Mouse (Mus musculus) Patski (cell line): ENCODE measurements around the gene Olfr905. TPM values are rescaled to one million over a fixed set of nuclear protein-coding genes. Genes with fewer than 3 reads are reported as not detected.

Experiments
- ATAC-seq: fragments of 100-300 bp; one replicate; pipeline ENCODE4 v1.8.0; 2021
- CTCF ChIA-PET: fragments of 350-600 bp; sonication (Branson Sonifier 250); formaldehyde crosslinking; loops from one replicate; lab custom pipeline; 2022; ENCODE audit warnings: inconsistent platforms; lab: Charles Lee
- POLR2A ChIA-PET: fragments of 350-600 bp; sonication (Branson Sonifier 250); formaldehyde crosslinking; loops from one replicate; lab custom pipeline; 2022; ENCODE audit warnings: antibody characterized with exemption, inconsistent platforms; lab: Charles Lee
- DNase-seq: peaks from one replicate; pipeline ENCODE4 v3.0.0-alpha.2; 2011; ENCODE audit warnings: low read depth, low spot score
- H3K27me3 ChIP-seq: fragments of 371-371 bp; one replicate; pipeline ENCODE4 v1.5.1; 2021
- CTCF ChIP-seq: fragments of 100-300 bp; IDR thresholded peaks from one replicate; pipeline ENCODE4 v1.5.1; 2021
- in situ Hi-C: fragments of 300-500 bp; cut with MboI; formaldehyde crosslinking; loops from 3 replicates; pipeline ENCODE4 v1.11.1; 2018; ENCODE audit warnings: low pct_unique_long_range_greater_than_20kb, mixed read lengths
- polyA plus RNA-seq: library from polyadenylated mRNA; unstranded; gene quantifications from one replicate; pipeline ENCODE4 v1.2.3, GENCODE M21; 2021

Gene Olfr905
- polyA plus RNA-seq = 0.05 TPM

DNA sequence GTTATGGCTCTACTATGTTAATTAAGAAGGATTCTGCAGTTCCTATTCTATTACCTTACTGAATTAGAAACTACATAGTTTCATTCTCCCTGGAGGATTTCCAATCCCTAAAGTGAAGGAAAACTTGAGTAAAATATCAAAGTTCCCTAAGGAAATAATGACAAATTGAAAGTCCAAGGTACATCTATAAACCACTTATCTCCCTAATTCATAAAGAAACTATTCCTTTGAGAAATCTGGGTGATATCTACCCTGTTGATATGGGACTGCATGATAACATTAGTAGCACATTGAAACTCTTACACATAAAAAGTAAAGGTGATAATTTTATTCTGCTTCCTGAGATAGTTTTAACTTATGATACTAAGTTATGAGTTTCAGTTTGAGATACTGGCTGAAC is at the start of gene Olfr905:
TSS of gene Olfr905 (plus strand) at position 301 of the 400 bp plus-strand sequence.
- TF ChIP-seq CTCF = no peak
- in situ Hi-C loops = no loop called here
- DNase-seq (no peak), ATAC-seq (no peak)
- H3K27me3 ChIP-seq = no peaks in the 10 kb centered on the region
- ChIA-PET CTCF (no interaction called here), POLR2A (no interaction called here)

DNA sequence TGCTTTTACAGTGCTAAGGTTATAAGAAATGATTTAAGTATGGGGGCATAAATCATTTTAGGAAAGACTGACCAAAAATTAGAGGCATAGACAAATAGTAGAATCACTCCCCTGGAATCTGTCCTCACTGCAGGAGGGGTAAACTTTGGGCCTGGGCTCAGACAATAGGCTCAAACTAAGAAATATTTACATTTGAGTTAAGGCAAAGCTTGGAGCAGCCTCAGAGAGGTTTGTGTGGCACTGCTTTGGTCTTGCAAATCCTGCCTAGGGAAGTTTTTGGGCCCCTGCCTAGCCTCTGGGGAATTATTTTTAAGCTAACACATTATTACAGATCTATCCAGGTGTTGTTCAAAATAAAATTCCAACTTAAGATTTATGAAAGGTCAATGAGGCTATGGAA is 47.1 kb upstream of the Olfr905 start:
- no peaks in the 10 kb centered on the region for H3K27me3 ChIP-seq
- ChIA-PET CTCF (no interaction called here), POLR2A (no interaction called here)
- ATAC-seq = no peak
- DNase-seq = no peak
- in situ Hi-C loops = no loop called here
- no peak for TF ChIP-seq CTCF

DNA sequence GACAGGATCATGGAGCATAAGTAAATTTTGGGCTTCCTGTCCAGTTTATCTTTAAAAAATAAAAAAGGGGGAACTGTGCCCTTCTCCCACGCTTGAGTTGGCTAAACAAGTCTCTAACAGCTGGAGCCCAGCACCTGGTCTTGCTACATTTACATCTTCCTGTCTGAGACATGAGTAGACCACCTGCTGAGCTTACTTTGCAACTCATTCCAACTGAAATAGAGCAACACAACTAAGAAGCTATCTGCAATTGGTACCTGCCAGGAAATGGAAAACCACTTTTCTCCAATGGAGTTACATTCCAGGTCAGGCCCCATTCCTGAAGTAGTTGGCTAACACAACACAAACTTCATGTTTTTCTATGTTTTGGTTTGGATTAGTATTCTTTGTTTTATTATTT is 43.9 kb upstream of the Olfr905 start:
- TF ChIP-seq CTCF = no peak
- DNase-seq (no peak), ATAC-seq (no peak)
- ChIA-PET POLR2A (no interaction called here), CTCF (no interaction called here)
- no peaks in the 10 kb centered on the region for H3K27me3 ChIP-seq
- in situ Hi-C loops = no loop called here

DNA sequence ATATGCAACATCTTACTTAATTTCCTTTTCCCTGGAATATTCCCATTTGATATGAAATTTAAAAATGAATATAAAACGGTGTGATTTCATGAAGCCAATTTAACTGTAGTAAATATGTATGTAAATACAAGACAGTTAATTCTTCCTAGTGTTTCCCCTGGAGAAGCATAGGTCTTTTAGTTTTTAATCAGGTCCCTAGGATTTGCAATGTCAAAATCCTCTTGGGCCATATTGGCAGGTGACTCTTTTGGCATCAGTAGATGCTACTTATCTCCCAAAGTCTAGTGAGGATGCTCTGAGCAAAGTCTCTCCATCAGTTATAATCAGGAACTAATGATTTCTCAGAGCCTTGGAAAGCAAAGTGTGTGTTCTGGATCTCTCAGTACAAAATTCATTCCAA is 41.8 kb upstream of the Olfr905 start, which contains the start of gene Olfr901:
TSS of gene Olfr901 (plus strand) at position 301 of the 400 bp plus-strand sequence.
- no peak for TF ChIP-seq CTCF
- ChIA-PET CTCF (no interaction called here), POLR2A (no interaction called here)
- DNase-seq = no peak
- in situ Hi-C loops = no loop called here
- no peaks in the 10 kb centered on the region for H3K27me3 ChIP-seq
- no peak for ATAC-seq

DNA sequence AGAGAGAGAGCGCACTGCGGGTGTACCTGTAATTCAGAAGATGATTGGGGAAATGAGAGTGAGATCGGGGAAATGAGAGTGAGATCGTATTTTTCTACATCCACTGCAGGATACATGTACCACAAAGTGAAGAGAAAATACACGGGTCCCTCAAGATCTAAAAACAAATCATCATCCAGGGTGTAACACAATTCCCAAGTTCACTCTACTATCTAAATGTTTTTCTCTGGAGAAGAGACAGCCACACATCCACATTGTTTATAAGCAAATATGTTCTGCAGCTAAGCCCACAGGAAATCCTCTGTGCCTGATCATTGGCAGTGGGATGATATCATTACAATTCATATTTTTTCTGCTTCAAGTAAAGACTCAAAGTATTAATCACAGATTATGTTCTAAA is 23.6 kb upstream of the Olfr905 start, which contains the start of gene Olfr902:
TSS of gene Olfr902 (plus strand) at position 301 of the 400 bp plus-strand sequence.
- CTCF ChIA-PET = no interaction called here
- POLR2A ChIA-PET = no interaction called here
- no peak for ATAC-seq

DNA sequence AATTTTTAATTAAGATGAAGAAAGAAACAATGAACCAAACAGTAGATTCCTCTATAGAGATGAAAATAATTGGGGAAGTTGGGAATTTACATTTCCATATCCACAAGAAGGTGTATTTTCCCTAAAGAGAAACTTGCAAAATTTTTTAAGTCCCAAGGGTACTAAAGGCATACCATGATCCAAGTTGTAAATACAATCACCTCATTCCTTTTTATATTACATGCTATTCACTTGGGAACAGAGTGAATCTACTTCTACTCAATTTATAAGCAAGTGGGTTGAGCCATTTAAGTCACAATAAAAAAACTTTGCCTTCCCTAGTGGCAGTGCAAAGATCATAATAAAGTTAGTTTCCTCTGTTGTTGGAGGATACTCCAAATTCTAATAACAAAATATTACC is 8.1 kb upstream of the Olfr905 start, which contains the start of gene Olfr904:
TSS of gene Olfr904 (plus strand) at position 301 of the 400 bp plus-strand sequence.
- in situ Hi-C loops = no loop called here
- no peak for DNase-seq
- H3K27me3 ChIP-seq = no peaks in the 10 kb centered on the region
- CTCF ChIA-PET = no interaction called here
- no peak for ATAC-seq
- no peak for TF ChIP-seq CTCF
- POLR2A ChIA-PET = interaction anchor here (0.6 kb wide), 1 partner anchor 378 kb away, joined by 3 read pairs; no protein-coding TSS in a partner anchor

More for the DNA sequence above, 23.6 kb upstream of the Olfr905 start, which contains the start of gene Olfr902:
- in situ Hi-C loops = no loop called here
- no peaks in the 10 kb centered on the region for H3K27me3 ChIP-seq
- TF ChIP-seq CTCF = no peak
- DNase-seq = no peak

DNA sequence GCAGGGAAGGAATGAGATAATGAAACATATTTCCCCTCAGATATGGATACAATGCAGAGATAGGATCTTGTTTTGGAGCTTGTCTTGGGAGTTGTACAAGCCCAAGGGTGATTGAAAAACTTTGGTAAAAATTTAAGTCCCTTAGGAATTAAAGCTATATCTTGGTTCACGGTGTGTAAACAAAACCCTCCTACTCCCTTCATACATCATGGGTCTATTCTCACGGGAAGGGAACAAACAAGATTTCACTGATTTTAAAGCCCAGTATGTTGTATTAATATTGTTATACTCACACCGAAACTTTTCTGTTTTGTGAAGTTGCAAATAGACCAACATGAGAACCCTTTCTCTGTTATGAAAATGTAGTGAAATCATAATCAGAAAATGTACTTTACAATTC is 15.9 kb downstream of the Olfr905 start, which contains the start of gene Olfr906:
TSS of gene Olfr906 (plus strand) at position 301 of the 400 bp plus-strand sequence.
- ATAC-seq (no peak), DNase-seq (no peak)
- ChIA-PET CTCF (no interaction called here), POLR2A (no interaction called here)
- TF ChIP-seq CTCF = no peak
- no peaks in the 10 kb centered on the region for H3K27me3 ChIP-seq
- in situ Hi-C loops = no loop called here

DNA sequence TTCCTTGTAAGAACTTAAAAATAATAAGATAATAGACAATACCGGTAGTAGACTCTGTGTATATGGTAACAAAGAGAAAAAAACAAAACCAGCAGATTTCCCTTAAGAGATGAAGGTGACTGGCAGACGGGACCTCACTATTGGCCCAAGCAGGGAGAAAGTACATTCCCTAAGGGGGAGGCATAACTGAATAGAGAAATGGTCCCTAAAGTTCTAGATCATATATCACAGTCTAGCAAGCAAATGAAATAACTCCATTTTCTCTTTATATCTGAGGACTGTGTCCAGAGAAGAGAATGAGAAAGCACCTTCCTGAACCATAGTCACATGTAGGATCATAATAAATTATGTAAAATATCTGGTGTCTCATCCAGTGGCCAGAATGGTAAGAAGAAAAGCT is 24.6 kb downstream of the Olfr905 start, which contains the start of gene Olfr907:
TSS of gene Olfr907 (plus strand) at position 301 of the 400 bp plus-strand sequence.
- ChIA-PET CTCF (no interaction called here), POLR2A (no interaction called here)
- no peak for TF ChIP-seq CTCF
- ATAC-seq = no peak
- DNase-seq = no peak
- H3K27me3 ChIP-seq = no peaks in the 10 kb centered on the region
- in situ Hi-C loops = no loop called here

DNA sequence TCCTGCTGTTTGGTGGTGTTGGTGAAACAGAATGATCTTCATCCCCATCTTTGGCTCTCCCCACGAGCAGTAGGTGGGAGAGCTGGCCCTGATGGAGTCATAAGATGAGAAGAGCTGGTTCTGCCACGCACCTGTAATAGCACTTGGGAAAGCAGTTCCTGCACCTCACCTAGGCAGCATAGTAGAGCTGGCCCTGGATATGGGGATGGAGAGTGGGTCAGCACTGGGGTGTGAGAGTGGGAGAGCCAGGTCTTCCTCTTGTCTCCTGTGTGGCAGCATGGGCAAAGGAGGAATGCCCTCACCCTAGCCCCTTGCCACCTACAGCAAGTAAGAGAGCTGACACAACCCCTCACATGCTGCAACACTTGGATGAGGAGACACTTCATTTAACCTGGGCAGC is 41.4 kb downstream of the Olfr905 start:
- in situ Hi-C loops = no loop called here
- no peaks in the 10 kb centered on the region for H3K27me3 ChIP-seq
- DNase-seq (no peak), ATAC-seq (no peak)
- TF ChIP-seq CTCF = no peak
- ChIA-PET POLR2A (no interaction called here), CTCF (interaction anchor here (1.3 kb wide), 1 partner anchor 12 kb away, joined by 3 read pairs; no protein-coding TSS in a partner anchor)

DNA sequence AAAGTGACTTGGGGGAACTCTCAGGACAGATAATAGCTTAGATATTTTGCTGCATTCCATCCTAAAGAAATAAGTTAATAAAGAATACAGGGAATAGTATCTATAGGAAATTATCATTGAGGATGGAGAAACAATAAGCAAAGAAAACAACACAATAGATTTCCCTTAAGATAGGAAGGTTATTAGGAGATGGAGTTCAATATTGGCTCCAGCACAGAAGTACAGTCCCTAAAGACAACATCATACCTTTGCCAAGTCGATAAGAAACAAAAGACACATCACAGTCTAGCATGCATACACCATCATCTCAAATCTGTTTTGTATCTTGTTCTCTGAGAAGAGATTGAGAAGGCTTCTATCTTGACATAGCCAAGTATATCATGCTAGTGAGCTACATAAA is 50.4 kb downstream of the Olfr905 start, which contains the start of gene Olfr911-ps1:
TSS of gene Olfr911-ps1 (plus strand) at position 301 of the 400 bp plus-strand sequence.
- H3K27me3 ChIP-seq = no peaks in the 10 kb centered on the region
- CTCF ChIA-PET = no interaction called here
- TF ChIP-seq CTCF = no peak
- in situ Hi-C loops = no loop called here
- ATAC-seq (no peak), DNase-seq (no peak)
- POLR2A ChIA-PET = no interaction called here

Other genes with a start within 250 kb of the Olfr905 start
- not detected for gene Olfr143, start 218.3 kb upstream of the Olfr905 start, polyA plus RNA-seq
- gene Olfr895, start 203.3 kb upstream of the Olfr905 start, polyA plus RNA-seq = not detected
- gene Olfr896-ps1, start 180.0 kb upstream of the Olfr905 start, polyA plus RNA-seq = not detected
- not detected for gene Olfr25, start 142.0 kb upstream of the Olfr905 start, polyA plus RNA-seq
- gene Olfr898, start 122.7 kb upstream of the Olfr905 start, polyA plus RNA-seq = not detected
- not detected for gene Olfr250, start 104.2 kb upstream of the Olfr905 start, polyA plus RNA-seq
- gene Olfr251, start 94.0 kb upstream of the Olfr905 start, polyA plus RNA-seq = not detected
- gene Olfr147, start 69.4 kb upstream of the Olfr905 start, polyA plus RNA-seq = not detected
- gene Olfr901, start 41.7 kb upstream of the Olfr905 start, polyA plus RNA-seq = not detected
- not detected for gene Olfr902, start 23.5 kb upstream of the Olfr905 start, polyA plus RNA-seq
- not detected for gene Olfr904, start 8.0 kb upstream of the Olfr905 start, polyA plus RNA-seq
- not detected for gene Olfr906, start 16.0 kb downstream of the Olfr905 start, polyA plus RNA-seq
- gene Olfr907, start 24.7 kb downstream of the Olfr905 start, polyA plus RNA-seq = not detected
- gene Olfr911-ps1, start 50.5 kb downstream of the Olfr905 start, polyA plus RNA-seq = not detected
- gene Olfr910, start 66.7 kb downstream of the Olfr905 start, polyA plus RNA-seq = not detected
- gene Olfr912, start 109.1 kb downstream of the Olfr905 start, polyA plus RNA-seq = not detected
- not detected for gene Olfr913, start 121.7 kb downstream of the Olfr905 start, polyA plus RNA-seq
- not detected for gene Olfr914, start 134.0 kb downstream of the Olfr905 start, polyA plus RNA-seq
- gene Olfr916, start 188.8 kb downstream of the Olfr905 start, polyA plus RNA-seq = not detected
- gene Olfr917, start 194.7 kb downstream of the Olfr905 start, polyA plus RNA-seq = not detected
- gene Olfr918, start 203.5 kb downstream of the Olfr905 start, polyA plus RNA-seq = not detected
- gene Olfr919, start 232.6 kb downstream of the Olfr905 start, polyA plus RNA-seq = not detected
- gene Vwa5a, start 247.2 kb downstream of the Olfr905 start, polyA plus RNA-seq = 61.4 TPM